Mouse (Mus musculus) heart, adult 8-10 months (tissue): ENCODE data around the gene Inpp4b. TPM values are rescaled to one million over a fixed set of nuclear protein-coding genes. Genes with fewer than 3 reads are reported as not detected.
A peak's percentile ranks its signal among the peaks of the same experiment; 100 is the strongest.

Experiments
- DNase-seq: peaks from one replicate; pipeline ENCODE4 v3.0.0; 2022; ENCODE audit warnings: low spot score
- total RNA-seq, 4 experiments: library from RNA; stranded (reverse); gene quantifications; 2 replicates each; pipeline ENCODE4 v1.2.4; 2022

Inpp4b gene
- total RNA-seq, 4 experiments from 2014 or later, result 50.3 to 81.7 (median 64.1) TPM

GRCm38 (mm10) chr8:81466776-81467175 is 124.4 kb downstream of the Inpp4b start:
- no peak for DNase-seq

- DNase-seq, result peak; percentile 10
These were observed 136.3 kb downstream of the Inpp4b start for GRCm38 (mm10) chr8:81478674-81479073.

GRCm38 (mm10) chr8:81483834-81484233 is 141.5 kb downstream of the Inpp4b start:
- no peak for DNase-seq

- DNase-seq, result no peak
These were observed 143.3 kb downstream of the Inpp4b start for GRCm38 (mm10) chr8:81485626-81486025.

- no peak for DNase-seq
These were observed 147.7 kb downstream of the Inpp4b start for GRCm38 (mm10) chr8:81489894-81490661.

- no peak for DNase-seq
These were observed 148.8 kb downstream of the Inpp4b start for GRCm38 (mm10) chr8:81491097-81491705.

- DNase-seq, result no peak
These were observed 149.4 kb downstream of the Inpp4b start for GRCm38 (mm10) chr8:81491706-81492204.

- DNase-seq, result no peak
These were observed 152.5 kb downstream of the Inpp4b start for GRCm38 (mm10) chr8:81494823-81495222.

- DNase-seq, result no peak
These were observed 155.3 kb downstream of the Inpp4b start for GRCm38 (mm10) chr8:81497646-81498045.

GRCm38 (mm10) chr8:81502216-81502615 is 159.9 kb downstream of the Inpp4b start:
- DNase-seq, result no peak

- no peak for DNase-seq
These were observed 160.6 kb downstream of the Inpp4b start for GRCm38 (mm10) chr8:81502982-81503381.

GRCm38 (mm10) chr8:81512826-81513225 is 170.5 kb downstream of the Inpp4b start:
- DNase-seq, result no peak

GRCm38 (mm10) chr8:81514425-81514824 is 172.1 kb downstream of the Inpp4b start:
- DNase-seq, result no peak

GRCm38 (mm10) chr8:81522085-81522484 is 179.7 kb downstream of the Inpp4b start:
- DNase-seq, result no peak

GRCm38 (mm10) chr8:81524561-81524960 is 182.2 kb downstream of the Inpp4b start:
- no peak for DNase-seq

- no peak for DNase-seq
These were observed 185.3 kb downstream of the Inpp4b start for GRCm38 (mm10) chr8:81527661-81528060.

GRCm38 (mm10) chr8:81538310-81538709 is 196.0 kb downstream of the Inpp4b start:
- DNase-seq, result no peak

- DNase-seq, result no peak
These were observed 216.2 kb downstream of the Inpp4b start for GRCm38 (mm10) chr8:81558550-81558949.

GRCm38 (mm10) chr8:81562405-81562804 is 220.0 kb downstream of the Inpp4b start:
- no peak for DNase-seq

GRCm38 (mm10) chr8:81565484-81565883 is 223.1 kb downstream of the Inpp4b start:
- no peak for DNase-seq

- DNase-seq, result no peak
These were observed 230.2 kb downstream of the Inpp4b start for GRCm38 (mm10) chr8:81572319-81573104.

GRCm38 (mm10) chr8:81575268-81575917 is 233.0 kb downstream of the Inpp4b start:
- no peak for DNase-seq
